12 mouse cellular contexts compared by ENCODE assay signal in genomic region chr4:56725839-56726238, GRCm38 (mm10). TPM values are rescaled to one million over a fixed set of nuclear protein-coding genes. Genes with fewer than 3 reads are reported as not detected.
DNase-seq lines count a peak whose midpoint lies in the region; ATAC-seq and TF ChIP-seq lines count a peak whose summit lies in the region.
"Had no signal": no experiment of that assay in that cellular context is flagged by ENCODE, and none has a peak within 500 bp of the region (broad histone marks: within the 10 kb centered on the region; RNA-seq: fewer than 3 reads in every experiment).

No protein-coding gene starts in this region.

- DNase-seq in forebrain, postnatal 0 days, result peak; percentile 18
- DNase-seq in lung, postnatal 14 days, result peak; percentile 17
- no peak for DNase-seq in lung, postnatal 25 days (ENCODE audit: low spot score)
- DNase-seq in splenic B cell, adult 2 months (ENCODE audit: low read depth, low spot score), result peak; percentile 21
- no peak for DNase-seq in urinary bladder, postnatal 36 days (ENCODE audit: low spot score in 2 of 2)
- DNase-seq in lung, postnatal 10 days, result no peak
- DNase-seq: cerebellum, postnatal 25 days had no signal

- H3K9ac ChIP-seq in forebrain, postnatal 0 days, result no peak overlapping the region
- no peak overlapping the region for H3K9ac ChIP-seq in forebrain, embryonic 16.5 days (replicated peaks; ENCODE audit: low read depth, low read length)

- no peaks in the 10 kb centered on the region for H3K4me1 ChIP-seq in forebrain, postnatal 0 days (ENCODE audit: insufficient read depth)
- H3K4me1 ChIP-seq in forebrain, embryonic 16.5 days (replicated peaks; ENCODE audit: control insufficient read depth, insufficient read depth, low read length), result no peaks in the 10 kb centered on the region
- no peaks in the 10 kb centered on the region for H3K4me1 ChIP-seq in bone marrow macrophage, adult 2 months (ENCODE audit: control insufficient read depth, insufficient read depth, low read length)

- H3K27me3 ChIP-seq in forebrain, postnatal 0 days (ENCODE audit: insufficient read depth, low read length), result no peaks in the 10 kb centered on the region
- H3K27me3 ChIP-seq in forebrain, embryonic 16.5 days (replicated peaks; ENCODE audit: control insufficient read depth, insufficient read depth, low read length), result no peaks in the 10 kb centered on the region
- H3K27me3 ChIP-seq in splenic B cell, adult 2 months (ENCODE audit: control insufficient read depth, insufficient read depth, low read length, poor library complexity, severe bottlenecking), result no peaks in the 10 kb centered on the region

- no peak overlapping the region for H3K4me2 ChIP-seq in forebrain, postnatal 0 days (ENCODE audit: low read depth)
- H3K4me2 ChIP-seq in forebrain, embryonic 16.5 days (ENCODE audit: low read length), result no peak overlapping the region

- TF ChIP-seq POLR2A in bone marrow macrophage, adult 2 months (IDR thresholded peaks at IDR 0.05; ENCODE audit: borderline replicate concordance, low read depth, low read length), result no peak

- peak; percentile 18; the same call in 1 of the 2 replicates for ATAC-seq in forebrain, postnatal 0 days
- ATAC-seq in forebrain, embryonic 16.5 days, result no peak

- H3K4me3 ChIP-seq in forebrain, postnatal 0 days (ENCODE audit: low read depth, low read length), result no peak overlapping the region
- no peak overlapping the region for H3K4me3 ChIP-seq in forebrain, embryonic 16.5 days (replicated peaks; ENCODE audit: low read length)
- H3K4me3 ChIP-seq in bone marrow macrophage, adult 2 months (ENCODE audit: insufficient read depth, low read length), result no peak overlapping the region

- H3K36me3 ChIP-seq in forebrain, postnatal 0 days (ENCODE audit: insufficient read depth), result no peaks in the 10 kb centered on the region
- no peaks in the 10 kb centered on the region for H3K36me3 ChIP-seq in forebrain, embryonic 16.5 days (ENCODE audit: control insufficient read depth, insufficient read depth)
- H3K36me3 ChIP-seq in splenic B cell, adult 2 months (ENCODE audit: control insufficient read depth, insufficient read depth, low read length, poor library complexity, severe bottlenecking), result no peaks in the 10 kb centered on the region

- 54% methylated on average over 8 of the region's 8 CpGs for WGBS in forebrain, postnatal 0 days
- 60% methylated on average over 8 of the region's 8 CpGs for WGBS in forebrain, embryonic 16.5 days

- peak; percentile 32 for TF ChIP-seq CTCF in forebrain, postnatal 0 days (IDR thresholded peaks at IDR 0.05; ENCODE audit: low read depth)
- peak; percentile 20; the same call in 1 of the 2 replicates for TF ChIP-seq CTCF in bone marrow macrophage, adult 2 months (IDR thresholded peaks at IDR 0.05; ENCODE audit: low read depth, low read length)

- no peak overlapping the region for H3K27ac ChIP-seq in forebrain, postnatal 0 days (ENCODE audit: low read depth, low read length)
- H3K27ac ChIP-seq in forebrain, embryonic 16.5 days (ENCODE audit: low read length), result no peak overlapping the region
- H3K27ac ChIP-seq in bone marrow macrophage, adult 2 months (ENCODE audit: insufficient read depth, low read depth, low read length), result no peak overlapping the region

- no peaks in the 10 kb centered on the region for H3K9me3 ChIP-seq in forebrain, postnatal 0 days (ENCODE audit: low read length)
- 0 out of 2 replicates have a peak, but pooled peaks cover 6% of the 10 kb centered on the region for H3K9me3 ChIP-seq in forebrain, embryonic 16.5 days (ENCODE audit: control insufficient read depth, low read length)

RNA-seq across cellular contexts. Expression of gene Gm26657, which starts 14.0 kb away (rescaled TPM):
- not detected in 2 replicates for total RNA-seq in forebrain, postnatal 0 days (2014; rRNA removed)
- not detected in 2 replicates for polyA plus RNA-seq in forebrain, postnatal 0 days (2015; fragmentation: Nextera tagmentation; extraction: Ambion mirVana)
- polyA plus RNA-seq in forebrain, embryonic 16.5 days (2015; fragmentation: Nextera tagmentation; extraction: Ambion mirVana), result not detected in 2 replicates
- polyA plus RNA-seq in bone marrow macrophage, adult 2 months (2012; ENCODE audit: insufficient read depth, insufficient read length, missing spikeins), result not detected in 2 replicates
- total RNA-seq: granulocyte monocyte progenitor cell, adult 5-6 weeks; megakaryocyte, adult 5-6 weeks had no signal
- polyA plus RNA-seq: large intestine, adult 2 months had no signal

RNA-seq across cellular contexts. Expression of gene Actl7b, which starts 15.4 kb away (rescaled TPM):
- total RNA-seq in forebrain, postnatal 0 days (2014; rRNA removed), result 0.23 and 0.67 TPM in 2 replicates
- not detected in 2 replicates for polyA plus RNA-seq in forebrain, postnatal 0 days (2015; fragmentation: Nextera tagmentation; extraction: Ambion mirVana)
- polyA plus RNA-seq in forebrain, embryonic 16.5 days (2015; fragmentation: Nextera tagmentation; extraction: Ambion mirVana), result not detected in 2 replicates
- polyA plus RNA-seq in bone marrow macrophage, adult 2 months (2012; ENCODE audit: insufficient read depth, insufficient read length, missing spikeins), result 0.56 TPM in 1 of 2 replicates, not detected in the other
- total RNA-seq: granulocyte monocyte progenitor cell, adult 5-6 weeks had no signal
- polyA plus RNA-seq: large intestine, adult 2 months had no signal

RNA-seq across cellular contexts. Expression of gene Actl7a, which starts 17.4 kb away (rescaled TPM):
- not detected in 2 replicates for total RNA-seq in forebrain, postnatal 0 days (2014; rRNA removed)
- not detected in 2 replicates for polyA plus RNA-seq in forebrain, postnatal 0 days (2015; fragmentation: Nextera tagmentation; extraction: Ambion mirVana)
- polyA plus RNA-seq in forebrain, embryonic 16.5 days (2015; fragmentation: Nextera tagmentation; extraction: Ambion mirVana), result not detected in 2 replicates
- not detected in 2 replicates for polyA plus RNA-seq in bone marrow macrophage, adult 2 months (2012; ENCODE audit: insufficient read depth, insufficient read length, missing spikeins)
- total RNA-seq: granulocyte monocyte progenitor cell, adult 5-6 weeks; megakaryocyte, adult 5-6 weeks had no signal
- polyA plus RNA-seq: large intestine, adult 2 months had no signal

Comparison
In these comparisons a context has a peak if more than half of its experiments do, and no peak if none do; other contexts are left out.
1. DNase-seq: peak in forebrain, postnatal 0 days (single experiment), lung, postnatal 14 days (single experiment) and splenic B cell, adult 2 months (single experiment); none in lung, postnatal 25 days (single experiment), urinary bladder, postnatal 36 days (0 of 2) and lung, postnatal 10 days (single experiment).